Mouse (Mus musculus): ENCODE results near the gene Adgrf1.

GRCm38 (mm10) chr17:43279671-43280070, 9.5 kb downstream of the Adgrf1 start:
- no peak for TF ChIP-seq POLR2A (IDR thresholded peaks at IDR 0.05; ENCODE audit: insufficient read length, low read depth)
- TF ChIP-seq POLR2AphosphoS2 (IDR thresholded peaks at IDR 0.05; ENCODE audit: insufficient read length, low read depth), result no peak
- TF ChIP-seq MAX (IDR thresholded peaks at IDR 0.05; ENCODE audit: low read depth), result no peak
- no peak for TF ChIP-seq MYOD1 (IDR thresholded peaks at IDR 0.05; ENCODE audit: control insufficient read depth in 1 of 3, insufficient read length in 2 of 3, low read depth in 2 of 3)
- TF ChIP-seq MYOG (IDR thresholded peaks at IDR 0.05; ENCODE audit: control insufficient read depth in 1 of 3, insufficient read depth in 1 of 3, insufficient read length in 2 of 3, low read depth in 2 of 3), result no peak
- no peak for TF ChIP-seq TCF12 (IDR thresholded peaks at IDR 0.05; ENCODE audit: insufficient read depth, poor library complexity, severe bottlenecking)

Measured in myocyte (in vitro differentiated cells).